Mouse (Mus musculus) layer of hippocampus, postnatal 14 days (tissue): Measurements from ENCODE around the gene Inafm1. TPM values are rescaled to one million over a fixed set of nuclear protein-coding genes. Genes with fewer than 3 reads are reported as not detected.
"Not testable (repeated sequence)": the region's sequence is repeated elsewhere in the genome, so short reads cannot be mapped to it uniquely, and the experiment has no call there.

Source experiments
- DNase-seq, 2 experiments: peaks; one replicate each; pipeline ENCODE4 v3.0.0; 2021 to 2022; ENCODE audit warnings: low spot score in 2 of 2, mixed read lengths in 1 of 2
- long read RNA-seq, 2 experiments: library from polyadenylated mRNA; stranded (forward); transcript quantifications; one replicate each; pipeline ENCODE4 v2.0.0; 2021
- total RNA-seq, 2 experiments: library from RNA; stranded (reverse); gene quantifications; 2 replicates each; pipeline ENCODE4 v1.2.3; 2021

Inafm1 gene
- total RNA-seq = 10 to 100 TPM; 28.1 to 31.2 TPM
- long read RNA-seq, experiment 1, transcript Inafm1-201 (1 exons, 1,605 nt) = major isoform, 34 of 34 reads
- long read RNA-seq, experiment 1, partial matches to known transcripts = 0 of 34 reads
- long read RNA-seq, experiment 1, other reads (novel, unspliced or antisense) = 0 of 34 reads
- long read RNA-seq, experiment 2, transcript Inafm1-201 (1 exons, 1,605 nt) = major isoform, 55 of 55 reads
- long read RNA-seq, experiment 2, partial matches to known transcripts = 0 of 55 reads
- long read RNA-seq, experiment 2, other reads (novel, unspliced or antisense) = 0 of 55 reads

- DNase-seq = peak; percentile 77 to 89
Observed at GRCm38 (mm10) chr7:16273081-16273765, at the start of gene Inafm1. Gene Inafm1, minus strand, starts transcription at chr7:16273617.

GRCm38 (mm10) chr7:16320479-16320878, 47.1 kb upstream of the Inafm1 start:
- no peak for DNase-seq

- no peak for DNase-seq
Observed at GRCm38 (mm10) chr7:16319216-16319615, 45.8 kb upstream of the Inafm1 start.

DNA sequence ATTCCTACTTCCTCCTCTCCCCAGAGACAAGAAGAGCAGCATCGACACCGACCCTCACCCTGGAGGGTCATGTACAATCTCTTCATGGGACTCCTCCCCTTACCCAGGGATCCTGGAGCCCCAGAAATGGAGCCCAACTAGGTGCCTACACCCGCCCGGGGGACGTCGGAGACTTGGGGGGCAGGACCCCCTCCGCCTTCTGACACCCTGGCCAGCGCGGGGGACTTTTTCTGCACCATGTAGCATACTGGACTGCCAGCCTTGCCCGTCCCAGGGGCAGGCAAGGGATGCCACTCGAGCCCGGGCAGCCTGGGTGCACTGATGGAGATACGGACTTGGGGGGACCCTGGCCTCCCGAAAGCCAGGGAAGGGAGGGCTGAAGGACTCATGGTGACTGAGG, 43.7 kb upstream of the Inafm1 start:
- no peak for DNase-seq

DNA sequence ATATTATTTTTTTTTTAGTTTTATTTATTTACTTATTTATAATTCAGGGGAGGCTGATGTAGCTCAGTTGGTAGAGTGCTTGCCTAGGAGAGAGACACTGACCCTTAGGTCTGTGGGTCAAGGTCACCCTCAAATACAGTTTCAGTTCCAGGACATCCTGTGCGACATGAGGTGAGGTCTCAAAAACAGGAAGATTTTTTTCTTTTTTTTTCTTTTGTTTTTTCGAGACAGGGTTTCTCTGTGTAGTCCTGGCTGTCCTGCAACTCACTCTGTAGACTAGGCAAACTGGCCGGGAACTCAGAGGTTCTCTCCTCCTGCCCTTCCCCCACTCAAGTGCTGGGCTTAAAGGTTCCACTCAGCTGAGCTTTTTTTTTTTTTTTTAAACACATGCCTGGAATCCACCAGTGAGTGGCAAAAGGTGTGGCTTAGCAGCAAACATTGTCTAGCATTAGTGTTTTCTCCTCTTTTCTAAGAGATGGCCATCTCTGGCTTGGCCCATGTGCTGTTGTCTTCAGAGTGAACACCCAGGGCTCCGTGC, 41.9 kb upstream of the Inafm1 start:
- DNase-seq = no peak

GRCm38 (mm10) chr7:16314221-16314775, 40.9 kb upstream of the Inafm1 start:
- DNase-seq = no peak

DNA sequence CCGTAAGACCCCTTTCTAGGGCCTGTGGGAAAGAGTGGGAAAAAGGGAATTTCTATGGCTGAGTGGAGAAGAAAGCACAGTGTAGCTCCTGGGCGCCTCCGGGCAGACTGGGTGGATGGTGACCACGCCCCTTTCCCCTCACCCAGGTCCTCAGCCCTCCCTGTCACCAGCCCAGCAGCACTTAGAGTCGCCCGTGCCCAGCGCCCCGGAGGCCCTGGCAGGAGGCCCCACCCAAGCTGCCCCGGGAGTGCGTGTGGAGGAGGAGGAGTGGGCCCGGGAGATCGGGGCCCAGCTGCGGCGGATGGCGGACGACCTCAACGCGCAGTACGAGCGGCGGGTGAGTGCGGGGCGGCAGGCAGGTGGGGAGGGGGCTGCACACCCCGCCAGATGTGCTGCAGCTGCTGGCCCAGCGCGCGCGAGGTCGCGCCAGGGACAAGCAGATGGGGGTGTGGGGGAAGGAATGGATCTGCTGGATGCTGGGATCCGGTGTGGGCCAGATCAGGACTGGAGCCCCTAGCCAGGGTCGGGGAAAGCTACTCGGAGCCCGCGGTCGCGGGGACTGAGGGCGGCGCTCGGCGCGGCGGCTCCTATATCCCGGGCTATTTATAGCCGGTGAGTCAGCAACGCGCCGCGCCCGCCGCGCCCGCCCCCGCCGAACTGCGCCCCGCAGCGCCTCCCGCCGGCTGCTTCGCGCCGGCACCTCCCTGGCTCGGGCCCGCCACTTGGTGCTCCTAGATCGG, 40.2 kb upstream of the Inafm1 start:
- peak; percentile 59 to 69 for DNase-seq

DNA sequence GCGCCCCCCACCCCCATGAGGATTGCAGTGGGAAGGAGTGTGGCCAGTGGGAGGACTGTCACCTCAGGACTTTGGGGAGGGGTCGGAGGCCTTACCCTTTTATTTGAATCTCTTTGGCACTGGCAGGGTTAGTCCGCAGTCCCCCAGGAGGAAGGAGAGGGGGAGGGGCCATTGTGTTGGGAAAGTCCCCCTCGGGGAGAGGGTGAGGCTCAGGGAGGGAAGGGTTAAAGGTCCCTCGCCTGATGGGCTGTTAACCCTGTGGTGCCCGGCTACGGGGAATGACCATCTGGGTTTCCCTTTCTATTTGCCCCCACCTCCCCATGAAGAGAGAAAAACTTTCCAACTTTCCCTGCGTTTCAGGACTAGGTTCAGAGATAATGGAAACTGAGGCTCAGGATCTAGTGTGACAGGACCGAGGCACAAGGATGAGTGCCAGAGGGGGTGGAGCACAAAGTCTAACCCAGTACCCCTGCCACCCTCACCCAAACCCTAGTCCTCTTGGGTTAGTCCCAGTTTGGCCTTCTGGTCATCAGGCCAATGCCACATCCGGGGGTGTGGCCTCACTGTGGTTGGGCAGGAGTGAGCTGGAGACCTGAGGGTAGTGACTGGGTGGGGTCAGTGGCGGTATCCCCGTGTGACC, 39.4 kb upstream of the Inafm1 start:
- DNase-seq = peak; percentile 15 to 36

DNA sequence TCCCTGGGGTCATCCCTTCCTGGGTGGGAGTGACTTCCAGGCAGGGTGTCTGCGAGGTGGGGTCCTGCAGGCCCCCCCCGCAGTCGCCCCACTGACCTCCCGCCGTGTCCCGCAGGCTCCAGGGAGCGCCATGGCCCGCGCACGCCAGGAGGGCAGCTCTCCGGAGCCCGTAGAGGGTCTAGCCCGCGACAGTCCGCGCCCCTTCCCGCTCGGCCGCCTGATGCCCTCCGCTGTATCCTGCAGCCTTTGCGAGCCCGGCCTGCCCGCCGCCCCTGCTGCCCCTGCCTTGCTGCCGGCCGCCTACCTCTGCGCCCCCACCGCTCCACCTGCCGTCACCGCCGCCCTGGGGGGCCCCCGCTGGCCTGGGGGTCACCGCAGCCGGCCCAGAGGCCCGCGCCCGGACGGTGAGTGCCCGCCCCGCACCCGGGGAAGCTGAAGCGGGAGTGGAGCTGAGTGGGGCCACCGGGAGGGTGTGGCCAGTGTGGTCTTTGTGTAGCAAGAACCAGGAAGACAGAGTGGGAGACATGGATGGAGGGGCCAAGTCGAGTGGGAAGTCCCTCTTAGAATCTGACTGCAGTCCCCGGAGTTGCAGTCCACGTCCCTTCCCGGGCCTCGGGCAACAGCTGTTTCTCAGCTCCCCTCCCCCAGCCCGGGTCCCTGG, 38.7 kb upstream of the Inafm1 start:
- peak in 1 of 2 experiments; percentile 13 for DNase-seq

- DNase-seq = peak in 1 of 2 experiments; percentile 29
Observed at GRCm38 (mm10) chr7:16311453-16312004, 38.1 kb upstream of the Inafm1 start.

GRCm38 (mm10) chr7:16310521-16311452, 37.4 kb upstream of the Inafm1 start:
- DNase-seq = peak; percentile 64 to 69

- DNase-seq = peak; percentile 84 to 85
Observed at GRCm38 (mm10) chr7:16310020-16310520, 36.7 kb upstream of the Inafm1 start.

- DNase-seq = peak; percentile 81 to 86
Observed at GRCm38 (mm10) chr7:16309318-16310019, 36.1 kb upstream of the Inafm1 start.

GRCm38 (mm10) chr7:16308555-16309317, 35.3 kb upstream of the Inafm1 start:
- DNase-seq = no peak

DNA sequence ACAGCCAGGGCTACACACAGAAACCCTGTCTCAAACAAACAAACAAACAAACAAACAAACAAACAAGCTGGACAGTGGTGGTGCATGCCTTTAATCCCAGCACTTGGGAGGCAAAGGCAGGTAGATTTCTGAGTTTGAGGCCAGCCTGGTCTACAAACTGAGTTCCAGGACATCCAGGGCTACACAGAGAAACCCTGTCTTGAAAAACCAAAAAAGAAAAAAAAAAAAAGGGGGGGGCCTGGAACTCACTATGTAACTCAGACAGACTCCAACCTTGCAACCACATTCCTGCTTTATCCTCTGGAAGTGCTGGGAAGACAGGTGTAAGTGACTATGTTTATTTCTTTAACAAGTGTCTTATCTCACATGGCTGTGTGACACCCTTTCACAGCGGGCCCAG, 34.7 kb upstream of the Inafm1 start, which contains the start of gene Bbc3:
TSS of gene Bbc3 (plus strand) at position 301 of the 400 bp plus-strand sequence.
- DNase-seq = not testable (repeated sequence)

DNA sequence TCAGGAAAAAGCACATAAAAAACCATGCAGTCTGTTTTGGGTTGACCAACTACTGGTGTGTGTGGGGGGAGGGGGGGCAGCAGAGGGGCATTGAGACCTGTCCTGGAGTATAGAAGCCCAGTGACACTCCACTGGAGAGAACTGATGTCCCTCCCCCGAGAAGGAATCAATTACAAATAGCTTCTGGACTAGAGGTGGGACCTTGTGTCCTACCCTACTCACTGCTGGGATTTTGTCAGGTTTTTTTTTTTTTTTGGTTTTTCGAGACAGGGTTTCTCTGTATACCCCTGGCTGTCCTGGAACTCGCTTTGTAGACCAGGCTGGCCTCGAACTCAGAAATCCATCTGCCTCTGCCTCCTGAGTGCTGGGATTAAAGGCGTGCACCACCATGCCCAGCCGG, 33.7 kb upstream of the Inafm1 start:
- not testable (repeated sequence) for DNase-seq

DNA sequence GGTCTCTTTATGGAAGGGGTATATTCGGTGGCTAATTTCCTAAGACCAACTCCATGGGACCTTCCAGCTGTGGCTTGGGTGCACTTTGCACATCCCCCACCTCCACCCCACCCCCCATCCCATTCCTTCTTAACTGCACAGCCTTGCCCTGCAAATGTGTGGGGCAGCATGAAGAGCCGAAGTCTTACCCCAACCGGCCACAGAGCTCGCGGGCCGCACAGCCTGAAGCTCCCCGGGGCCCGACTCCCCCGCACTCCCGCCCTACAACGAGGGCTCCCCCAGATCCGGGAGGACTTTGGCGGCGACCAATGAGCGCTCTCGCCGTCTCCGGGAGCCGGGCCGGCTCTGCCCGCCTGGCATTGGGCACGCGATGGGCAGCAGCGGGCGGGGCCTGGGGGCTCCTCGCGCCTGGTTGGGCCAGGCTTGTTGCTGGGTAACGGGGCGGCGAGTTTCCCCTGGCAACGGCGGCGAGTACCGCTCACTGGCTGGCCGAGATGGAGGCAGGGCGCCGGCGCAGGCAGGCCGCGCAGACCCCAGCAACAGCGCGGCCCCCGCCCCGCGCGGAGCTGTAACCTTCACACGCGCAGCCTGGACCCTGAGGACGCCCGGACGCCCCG, 26.1 kb upstream of the Inafm1 start:
- peak; percentile 94 to 97 for DNase-seq
